In the genomic region with DNA sequence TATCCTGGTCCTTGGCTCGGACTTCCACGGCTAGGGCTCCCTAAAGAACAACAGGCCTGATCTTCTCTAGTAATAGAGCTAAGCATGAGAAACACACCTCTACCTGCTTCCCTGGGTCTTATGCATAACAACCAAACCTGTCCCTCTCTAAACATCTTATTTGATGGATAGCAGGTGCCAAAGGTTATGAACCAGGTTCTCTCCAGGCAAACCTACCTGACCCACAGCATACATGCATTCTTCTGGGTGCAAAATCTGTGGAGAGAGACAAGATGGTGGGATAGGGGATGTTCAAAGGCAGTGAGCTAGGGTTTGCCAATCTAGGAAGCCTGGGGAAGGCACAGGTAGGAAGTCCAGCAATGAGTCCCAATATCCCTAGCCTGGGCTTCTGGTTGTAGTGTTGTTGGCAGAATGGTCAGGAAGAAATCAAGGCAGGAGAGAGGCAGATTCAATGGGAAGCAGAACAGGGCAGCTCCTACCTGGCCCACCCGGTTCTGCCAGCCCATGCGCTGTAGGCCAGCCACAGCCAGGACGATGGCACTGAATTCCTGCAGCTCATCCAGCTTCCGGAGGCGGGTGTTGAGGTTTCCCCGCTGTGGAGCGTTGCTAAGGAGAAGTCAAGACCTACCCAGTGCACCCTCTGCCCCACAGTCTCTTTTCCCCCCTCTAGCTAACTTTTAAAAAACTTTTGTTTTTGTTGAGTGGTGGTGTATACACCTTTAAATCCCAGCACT, we compare ENCODE assay signal across 9 mouse cellular contexts. TPM values are rescaled to one million over a fixed set of nuclear protein-coding genes. Genes with fewer than 3 reads are reported as not detected.
DNase-seq lines count a peak whose midpoint lies in the region; ATAC-seq and TF ChIP-seq lines count a peak whose summit lies in the region.
"Had no signal": no experiment of that assay in that cellular context is flagged by ENCODE, and none has a peak within 500 bp of the region (broad histone marks: within the 10 kb centered on the region; RNA-seq: fewer than 3 reads in every experiment).

No protein-coding gene starts in this region.

- no peak for ATAC-seq in megakaryocyte, adult 5-6 weeks (ENCODE audit: poor library complexity, severe bottlenecking)
- no peak for ATAC-seq in embryonic facial prominence, embryonic 13.5 days (ENCODE audit: insufficient number of reproducible peaks, insufficient read depth, low FRiP score, low TSS enrichment, low read depth)
- ATAC-seq in hindbrain, postnatal 0 days, result no peak
- no peak for ATAC-seq in neural tube, embryonic 12.5 days (ENCODE audit: low FRiP score, low read depth)

- peaks cover 62% of the 10 kb centered on the region for H3K4me1 ChIP-seq in megakaryocyte, embryonic 14.5 days
- H3K4me1 ChIP-seq in embryonic facial prominence, embryonic 13.5 days, result peaks cover 22% of the 10 kb centered on the region
- peaks cover 3% of the 10 kb centered on the region for H3K4me1 ChIP-seq in hindbrain, postnatal 0 days (ENCODE audit: insufficient read depth, low read length)
- H3K4me1 ChIP-seq in neural tube, embryonic 12.5 days, result peaks cover 23% of the 10 kb centered on the region

- no peaks in the 10 kb centered on the region for H3K27me3 ChIP-seq in megakaryocyte, embryonic 14.5 days (replicated peaks)
- no peaks in the 10 kb centered on the region for H3K27me3 ChIP-seq in embryonic facial prominence, embryonic 13.5 days
- no peaks in the 10 kb centered on the region for H3K27me3 ChIP-seq in hindbrain, postnatal 0 days (ENCODE audit: insufficient read depth, low read length)
- no peaks in the 10 kb centered on the region for H3K27me3 ChIP-seq in neural tube, embryonic 12.5 days (replicated peaks)

- 0 out of 2 replicates have a peak overlapping the region, but pooled peaks have one; percentile 41 for H3K27ac ChIP-seq in embryonic facial prominence, embryonic 13.5 days
- no peak overlapping the region for H3K27ac ChIP-seq in hindbrain, postnatal 0 days
- H3K27ac ChIP-seq in neural tube, embryonic 12.5 days, result no peak overlapping the region

- H3K9ac ChIP-seq in embryonic facial prominence, embryonic 13.5 days, result peak overlapping the region; percentile 98; the same call in 1 of the 2 replicates
- H3K9ac ChIP-seq in hindbrain, postnatal 0 days (replicated peaks; ENCODE audit: low read length), result no peak overlapping the region
- no peak overlapping the region for H3K9ac ChIP-seq in neural tube, embryonic 12.5 days

- 72% methylated on average over 9 of the region's 9 CpGs for WGBS in embryonic facial prominence, embryonic 13.5 days
- WGBS in hindbrain, postnatal 0 days, result 52% methylated on average over 9 of the region's 9 CpGs
- WGBS in neural tube, embryonic 12.5 days, result 65% methylated on average over 9 of the region's 9 CpGs

- no peaks in the 10 kb centered on the region for H3K9me3 ChIP-seq in megakaryocyte, embryonic 14.5 days
- H3K9me3 ChIP-seq in embryonic facial prominence, embryonic 13.5 days, result 0 out of 2 replicates have a peak, but pooled peaks cover 8% of the 10 kb centered on the region
- H3K9me3 ChIP-seq in hindbrain, postnatal 0 days (ENCODE audit: low read length), result no peaks in the 10 kb centered on the region
- H3K9me3 ChIP-seq in neural tube, embryonic 12.5 days, result no peaks in the 10 kb centered on the region

- peak overlapping the region; percentile 73 for H3K4me3 ChIP-seq in megakaryocyte, embryonic 14.5 days (replicated peaks)
- peak overlapping the region; percentile 93; the same call in 1 of the 2 replicates for H3K4me3 ChIP-seq in embryonic facial prominence, embryonic 13.5 days
- no peak overlapping the region for H3K4me3 ChIP-seq in hindbrain, postnatal 0 days (ENCODE audit: low read length)
- no peak overlapping the region for H3K4me3 ChIP-seq in neural tube, embryonic 12.5 days

- DNase-seq in hindbrain, postnatal 0 days (ENCODE audit: low spot score), result no peak
- DNase-seq in thymus, postnatal 14 days, result no peak
- no peak for DNase-seq in layer of hippocampus, adult 18-20 months (ENCODE audit: low spot score in 2 of 2)
- DNase-seq in kidney, adult 8-10 months, result no peak
- DNase-seq: heart, adult 18-20 months had no signal

- H3K36me3 ChIP-seq in megakaryocyte, embryonic 14.5 days (replicated peaks; ENCODE audit: low read length), result peaks cover 71% of the 10 kb centered on the region
- peaks cover 62% of the 10 kb centered on the region for H3K36me3 ChIP-seq in embryonic facial prominence, embryonic 13.5 days
- H3K36me3 ChIP-seq in hindbrain, postnatal 0 days (ENCODE audit: insufficient read depth, low read length), result peaks cover 15% of the 10 kb centered on the region
- peaks cover 30% of the 10 kb centered on the region for H3K36me3 ChIP-seq in neural tube, embryonic 12.5 days

- no peak for TF ChIP-seq CTCF in hindbrain, postnatal 0 days (IDR thresholded peaks at IDR 0.05; ENCODE audit: low read depth)

- H3K4me2 ChIP-seq in embryonic facial prominence, embryonic 13.5 days, result peak overlapping the region; percentile 66
- peak overlapping the region; percentile 5; the same call in 1 of the 2 replicates for H3K4me2 ChIP-seq in hindbrain, postnatal 0 days (ENCODE audit: low read depth, low read length)
- peak overlapping the region; percentile 83 for H3K4me2 ChIP-seq in neural tube, embryonic 12.5 days (replicated peaks)

RNA-seq across cellular contexts. Expression of gene H2afx, which starts 3.1 kb away (rescaled TPM):
- 416 and 1,650 TPM in 2 replicates for polyA plus RNA-seq in megakaryocyte, embryonic 14.5 days (2012; ENCODE audit: insufficient read depth, low replicate concordance)
- total RNA-seq in megakaryocyte, adult 5-6 weeks (2015), result 136 and 144 TPM in 2 replicates
- 239 and 262 TPM in 2 replicates for total RNA-seq in megakaryocyte, adult 5-6 weeks (2017)
- 365 and 385 TPM in 2 replicates for polyA plus RNA-seq in embryonic facial prominence, embryonic 13.5 days (2015; fragmentation: Nextera tagmentation; extraction: Ambion mirVana)
- total RNA-seq in hindbrain, postnatal 0 days (2014; rRNA removed), result 272 and 314 TPM in 2 replicates
- polyA plus RNA-seq in hindbrain, postnatal 0 days (2015; fragmentation: Nextera tagmentation; extraction: Ambion mirVana), result 123 and 136 TPM in 2 replicates
- polyA plus RNA-seq in neural tube, embryonic 12.5 days (2016; fragmentation: Nextera tagmentation; extraction: Ambion mirVana), result 281 and 302 TPM in 2 replicates
- total RNA-seq in layer of hippocampus, adult 18-20 months (2021), result 10 to 100 TPM; 46.1 to 47.7 TPM

RNA-seq across cellular contexts. Expression of gene Hmbs, which starts 6.4 kb away (rescaled TPM):
- 51.1 and 76.9 TPM in 2 replicates for polyA plus RNA-seq in megakaryocyte, embryonic 14.5 days (2012; ENCODE audit: insufficient read depth, low replicate concordance)
- 63.1 and 83.4 TPM in 2 replicates for total RNA-seq in megakaryocyte, adult 5-6 weeks (2015)
- total RNA-seq in megakaryocyte, adult 5-6 weeks (2017), result 31.2 and 41.1 TPM in 2 replicates
- polyA plus RNA-seq in embryonic facial prominence, embryonic 13.5 days (2015; fragmentation: Nextera tagmentation; extraction: Ambion mirVana), result 114 and 119 TPM in 2 replicates
- total RNA-seq in hindbrain, postnatal 0 days (2014; rRNA removed), result 38.7 and 38.8 TPM in 2 replicates
- 64.3 and 67.3 TPM in 2 replicates for polyA plus RNA-seq in hindbrain, postnatal 0 days (2015; fragmentation: Nextera tagmentation; extraction: Ambion mirVana)
- polyA plus RNA-seq in neural tube, embryonic 12.5 days (2016; fragmentation: Nextera tagmentation; extraction: Ambion mirVana), result 92.8 and 95.0 TPM in 2 replicates
- total RNA-seq in layer of hippocampus, adult 18-20 months (2021), result 10 to 100 TPM; 18.9 to 21.2 TPM

RNA-seq across cellular contexts. Expression of gene Dpagt1, which starts 11.8 kb away (rescaled TPM):
- polyA plus RNA-seq in megakaryocyte, embryonic 14.5 days (2012; ENCODE audit: insufficient read depth, low replicate concordance), result 7.1 and 9.5 TPM in 2 replicates
- total RNA-seq in megakaryocyte, adult 5-6 weeks (2015), result 37.7 and 39.4 TPM in 2 replicates
- 15.2 and 17.4 TPM in 2 replicates for total RNA-seq in megakaryocyte, adult 5-6 weeks (2017)
- polyA plus RNA-seq in embryonic facial prominence, embryonic 13.5 days (2015; fragmentation: Nextera tagmentation; extraction: Ambion mirVana), result 38.4 and 40.5 TPM in 2 replicates
- total RNA-seq in hindbrain, postnatal 0 days (2014; rRNA removed), result 16.4 and 24.6 TPM in 2 replicates
- polyA plus RNA-seq in hindbrain, postnatal 0 days (2015; fragmentation: Nextera tagmentation; extraction: Ambion mirVana), result 30.9 and 34.9 TPM in 2 replicates
- 34.6 and 39.1 TPM in 2 replicates for polyA plus RNA-seq in neural tube, embryonic 12.5 days (2016; fragmentation: Nextera tagmentation; extraction: Ambion mirVana)
- total RNA-seq in layer of hippocampus, adult 18-20 months (2021), result 10 to 100 TPM; 14.7 to 15.7 TPM

RNA-seq across cellular contexts. Expression of gene C2cd2l, which starts 17.5 kb away (rescaled TPM):
- 44.6 and 94.5 TPM in 2 replicates for polyA plus RNA-seq in megakaryocyte, embryonic 14.5 days (2012; ENCODE audit: insufficient read depth, low replicate concordance)
- total RNA-seq in megakaryocyte, adult 5-6 weeks (2015), result 12.0 and 16.4 TPM in 2 replicates
- 11.0 and 13.4 TPM in 2 replicates for total RNA-seq in megakaryocyte, adult 5-6 weeks (2017)
- polyA plus RNA-seq in embryonic facial prominence, embryonic 13.5 days (2015; fragmentation: Nextera tagmentation; extraction: Ambion mirVana), result 8.3 TPM in 2 replicates
- 50.5 and 55.6 TPM in 2 replicates for total RNA-seq in hindbrain, postnatal 0 days (2014; rRNA removed)
- 19.6 and 22.8 TPM in 2 replicates for polyA plus RNA-seq in hindbrain, postnatal 0 days (2015; fragmentation: Nextera tagmentation; extraction: Ambion mirVana)
- 25.3 and 26.9 TPM in 2 replicates for polyA plus RNA-seq in neural tube, embryonic 12.5 days (2016; fragmentation: Nextera tagmentation; extraction: Ambion mirVana)
- total RNA-seq in layer of hippocampus, adult 18-20 months (2021), result 100 to 1,000 TPM; 197 to 228 TPM

RNA-seq across cellular contexts. Expression of gene Vps11, which starts 23.9 kb away (rescaled TPM):
- polyA plus RNA-seq in megakaryocyte, embryonic 14.5 days (2012; ENCODE audit: insufficient read depth, low replicate concordance), result 5.8 and 8.3 TPM in 2 replicates
- total RNA-seq in megakaryocyte, adult 5-6 weeks (2015), result 19.2 and 19.4 TPM in 2 replicates
- total RNA-seq in megakaryocyte, adult 5-6 weeks (2017), result 22.7 and 26.8 TPM in 2 replicates
- 27.7 and 28.2 TPM in 2 replicates for polyA plus RNA-seq in embryonic facial prominence, embryonic 13.5 days (2015; fragmentation: Nextera tagmentation; extraction: Ambion mirVana)
- total RNA-seq in hindbrain, postnatal 0 days (2014; rRNA removed), result 41.6 and 53.2 TPM in 2 replicates
- 39.3 and 39.9 TPM in 2 replicates for polyA plus RNA-seq in hindbrain, postnatal 0 days (2015; fragmentation: Nextera tagmentation; extraction: Ambion mirVana)
- polyA plus RNA-seq in neural tube, embryonic 12.5 days (2016; fragmentation: Nextera tagmentation; extraction: Ambion mirVana), result 36.9 and 37.8 TPM in 2 replicates
- total RNA-seq in layer of hippocampus, adult 18-20 months (2021), result 10 to 100 TPM; 54.9 to 56.6 TPM

Comparison
In these comparisons a context has a peak if more than half of its experiments do, and no peak if none do; other contexts are left out.
1. H3K4me3 ChIP-seq: peak in megakaryocyte, embryonic 14.5 days (single experiment) and embryonic facial prominence, embryonic 13.5 days (single experiment); none in hindbrain, postnatal 0 days (single experiment) and neural tube, embryonic 12.5 days (single experiment).
2. H3K4me2 ChIP-seq: peak in every context shown above with its lines; median percentile 83 in neural tube, embryonic 12.5 days; 66 in embryonic facial prominence, embryonic 13.5 days; 5 in hindbrain, postnatal 0 days.